Mouse (Mus musculus) cortical plate, adult 2 months (tissue): ENCODE data around the gene Zfp143. TPM values are rescaled to one million over a fixed set of nuclear protein-coding genes. Genes with fewer than 3 reads are reported as not detected.
A peak's percentile ranks its signal among the peaks of the same experiment; 100 is the strongest.
"Not testable (repeated sequence)": the region's sequence is repeated elsewhere in the genome, so short reads cannot be mapped to it uniquely, and the experiment has no call there.

Source experiments
- H3K27ac ChIP-seq: fragments of 200-500 bp; 2 replicates; pipeline ENCODE4 v1.5.1; 2012; ENCODE audit warnings: low read length, control low read depth, inconsistent platforms; ENCODE audit not compliant: insufficient read depth
- H3K4me1 ChIP-seq: fragments of 200-500 bp; 2 replicates; pipeline ENCODE4 v1.6.1; 2011; ENCODE audit warnings: low read length; ENCODE audit not compliant: control insufficient read depth, insufficient read depth
- H3K4me3 ChIP-seq: fragments of 200-500 bp; 2 replicates; pipeline ENCODE4 v1.5.1; 2011; ENCODE audit warnings: mild to moderate bottlenecking, low read length, control low read depth; ENCODE audit not compliant: insufficient read depth
- CTCF ChIP-seq: fragments of 200-500 bp; IDR thresholded peaks from 2 replicates; pipeline ENCODE4 v1.5.1; 2011; ENCODE audit warnings: mild to moderate bottlenecking, control low read depth, low read length; ENCODE audit not compliant: insufficient read depth; ENCODE audit errors: extremely low read depth
- POLR2A ChIP-seq: fragments of 200-500 bp; IDR thresholded peaks from 2 replicates; pipeline ENCODE4 v1.6.1; 2011; ENCODE audit warnings: mild to moderate bottlenecking, low read length, control low read depth; ENCODE audit not compliant: insufficient read depth; ENCODE audit errors: extremely low read depth
- polyA plus RNA-seq: library from polyadenylated mRNA; depleted of rRNA; stranded (reverse); fragments of >200 nt; gene quantifications from 2 replicates; pipeline ENCODE4 v1.2.3, GENCODE M21; 2012; rRNA removed

Zfp143 gene
- 10.1 and 12.9 TPM in 2 replicates for polyA plus RNA-seq

DNA sequence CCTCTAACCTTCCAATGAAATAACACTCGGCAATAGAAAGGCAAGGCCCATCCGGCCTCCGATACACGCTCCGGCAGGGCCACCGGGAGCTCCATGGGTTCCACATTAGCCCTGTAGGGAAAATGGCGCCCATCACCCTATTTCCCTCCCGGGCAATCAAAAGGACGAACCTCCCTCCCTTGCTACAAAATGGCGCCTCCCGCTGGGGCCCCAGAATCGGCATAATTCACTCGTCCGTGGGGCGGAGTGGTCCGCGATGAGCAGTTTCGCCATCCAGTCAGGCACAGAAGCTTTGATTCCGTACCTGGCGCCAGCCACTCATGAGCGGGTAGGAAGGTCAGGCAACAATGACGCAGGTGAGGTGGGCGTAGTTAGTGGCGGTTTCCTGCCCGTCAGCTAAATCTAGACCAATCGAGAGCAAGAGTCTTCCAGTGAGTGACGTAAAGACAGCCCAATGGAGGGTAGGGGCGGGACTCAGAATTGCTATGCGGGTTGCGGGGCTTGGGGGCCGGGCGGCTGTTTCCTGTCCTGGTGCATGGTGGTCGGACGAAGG is at the start of gene Zfp143:
Gene Zfp143 (plus strand): TSS at position 19 of the 553 bp plus-strand sequence.
- TF ChIP-seq POLR2A (peak; percentile 89), CTCF (no peak)
- Histone ChIP-seq H3K4me1 (no peaks in the 10 kb centered on the region), H3K4me3 (peak within 1 kb of the TSS; percentile 99), H3K27ac (peak within 1 kb of the TSS; percentile 99)

DNA sequence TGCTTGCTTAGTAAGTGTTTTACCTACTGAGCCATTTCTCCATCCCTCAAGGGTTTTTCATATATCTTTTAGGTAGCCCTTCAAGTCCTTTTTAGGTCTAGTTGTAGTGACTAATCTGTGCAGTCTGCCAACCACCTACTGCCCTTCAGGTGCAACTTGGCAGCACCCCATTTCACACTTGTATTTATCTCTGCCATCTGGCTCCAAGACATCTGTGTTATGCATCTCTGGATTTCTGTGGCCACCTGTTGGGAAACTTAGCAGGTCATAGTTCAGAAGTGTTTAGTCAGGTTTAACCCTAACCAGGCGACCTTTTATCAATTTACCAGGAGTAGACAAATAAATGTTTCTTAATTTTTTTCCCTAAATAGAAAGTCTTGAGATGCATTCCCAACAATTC is 49.6 kb upstream of the Zfp143 start:
- TF ChIP-seq POLR2A, result no peak
- TF ChIP-seq CTCF, result no peak
- H3K4me1 ChIP-seq, result no peaks in the 10 kb centered on the region
- H3K27ac ChIP-seq, result no peak overlapping the region

DNA sequence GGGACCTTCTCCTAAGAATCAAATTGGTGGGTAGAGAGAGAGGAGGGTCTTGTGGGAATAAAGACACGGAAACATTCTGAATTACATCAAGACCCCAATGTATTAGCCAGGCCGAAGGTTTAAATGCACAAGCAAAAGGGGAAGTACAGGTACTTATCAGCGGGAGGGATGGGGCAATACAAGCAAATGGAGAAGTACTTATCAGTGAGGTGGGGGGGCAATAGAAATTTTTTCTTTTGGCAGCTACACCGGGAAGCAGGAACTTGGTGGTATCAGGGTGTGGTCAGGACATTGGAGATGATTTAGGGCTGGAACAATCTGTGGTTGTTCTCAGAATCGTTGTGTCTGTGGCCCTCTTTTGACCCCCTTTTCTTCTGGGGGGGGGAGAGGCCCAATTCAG is 46.7 kb upstream of the Zfp143 start:
- H3K4me1 ChIP-seq, result no peaks in the 10 kb centered on the region
- no peak overlapping the region for H3K4me3 ChIP-seq
- H3K27ac ChIP-seq, result no peak overlapping the region
- TF ChIP-seq POLR2A, result no peak
- no peak for TF ChIP-seq CTCF

More for the DNA sequence above, 49.6 kb upstream of the Zfp143 start:
- H3K4me3 ChIP-seq, result no peak overlapping the region

DNA sequence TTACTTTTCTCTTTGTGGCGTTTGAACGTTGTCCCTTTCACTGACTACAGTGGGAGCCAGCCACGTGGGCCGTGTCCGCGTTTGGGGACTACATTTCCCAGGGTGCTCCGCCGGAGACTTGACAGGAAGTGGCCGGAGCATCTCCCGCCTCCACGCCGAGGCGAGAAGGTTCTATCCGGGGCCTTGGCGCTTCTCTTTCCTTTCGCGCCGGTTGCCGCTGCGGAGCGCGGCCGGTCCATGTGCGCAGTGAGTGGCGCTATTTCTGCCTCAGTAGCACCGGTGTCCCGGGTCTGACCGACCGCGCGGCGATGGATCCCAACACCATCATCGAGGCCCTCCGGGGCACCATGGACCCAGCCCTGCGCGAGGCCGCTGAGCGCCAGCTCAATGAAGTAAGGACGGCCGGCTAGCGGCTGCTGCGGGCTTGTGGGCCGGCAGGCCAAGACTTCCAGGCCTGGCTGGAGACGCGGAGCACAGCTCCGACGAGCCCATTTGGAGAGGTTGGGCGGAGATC is 42.8 kb upstream of the Zfp143 start, which contains the start of gene Ipo7:
Gene Ipo7 (plus strand): TSS at position 158 of the 514 bp plus-strand sequence.
- no peak for TF ChIP-seq CTCF
- TF ChIP-seq POLR2A, result peak; percentile 94

DNA sequence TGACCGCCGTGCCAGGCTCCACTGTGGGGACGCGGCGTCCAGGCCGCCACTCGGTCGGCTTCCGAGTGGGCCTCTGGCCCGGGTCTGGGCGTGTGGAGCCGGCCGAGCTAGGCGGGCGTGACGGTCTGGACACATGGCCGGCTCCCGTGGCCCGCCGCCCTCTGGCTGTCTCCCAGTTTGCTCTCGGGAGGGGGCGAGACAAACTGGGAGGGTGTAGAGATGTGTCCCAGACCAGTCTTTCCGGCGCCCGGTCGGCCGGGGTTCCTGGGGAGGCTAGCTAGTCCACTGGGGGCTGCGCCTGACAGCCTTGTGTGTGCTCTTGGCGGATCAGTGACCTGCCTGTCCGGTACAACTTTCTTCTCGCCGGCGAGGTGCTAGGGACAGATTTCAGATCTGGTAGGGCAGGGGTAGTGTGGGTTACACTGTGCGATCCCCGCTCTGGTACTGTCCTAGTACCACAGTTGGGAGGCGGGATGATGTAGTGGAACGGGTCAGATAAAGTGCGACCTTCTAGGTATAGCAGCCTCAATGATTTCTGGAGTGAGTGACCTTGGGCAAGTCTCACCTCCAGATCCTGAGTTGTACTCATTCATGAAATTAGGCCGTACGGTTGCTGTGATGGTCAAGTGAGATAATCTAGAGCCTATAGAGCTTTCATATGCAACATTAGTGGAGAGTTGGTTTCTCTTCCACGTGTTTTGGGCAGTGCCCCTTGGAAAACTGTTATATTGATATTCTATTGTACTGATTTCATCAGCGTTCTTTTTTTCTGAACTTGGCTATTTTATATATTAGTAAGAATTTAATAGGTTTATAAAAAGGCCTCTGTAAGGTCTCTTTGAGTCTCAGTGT is 42.2 kb upstream of the Zfp143 start:
- Histone ChIP-seq H3K4me3 (peak overlapping the region; percentile 82), H3K4me1 (no peaks in the 10 kb centered on the region)
- TF ChIP-seq CTCF (no peak), POLR2A (no peak)

More for the DNA sequence above, 42.8 kb upstream of the Zfp143 start, which contains the start of gene Ipo7:
- Histone ChIP-seq H3K4me3 (peak within 1 kb of the TSS; percentile 82), H3K4me1 (no peaks in the 10 kb centered on the region), H3K27ac (0 out of 2 replicates have a peak within 1 kb of the TSS, but pooled peaks have one; percentile 41)

DNA sequence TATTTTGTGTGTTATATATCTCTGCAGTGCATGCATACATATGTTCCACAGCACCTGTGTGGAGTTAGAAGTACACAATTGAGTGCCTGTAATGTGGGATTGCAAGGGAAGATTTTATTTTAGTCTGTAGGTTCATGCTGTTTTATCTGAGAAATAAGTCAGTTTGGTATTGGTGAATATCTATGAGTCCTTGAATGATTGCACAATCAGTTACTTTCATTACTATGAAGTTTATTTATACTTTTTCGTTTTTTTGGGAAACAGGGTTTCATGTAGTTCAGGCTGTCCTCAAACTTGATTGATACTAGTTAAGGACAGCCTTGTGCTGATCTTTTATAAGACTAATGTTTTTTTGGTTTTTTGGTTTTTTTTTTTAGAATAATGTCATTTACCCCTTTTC is 37.5 kb upstream of the Zfp143 start:
- no peak overlapping the region for H3K4me3 ChIP-seq
- H3K27ac ChIP-seq, result no peak overlapping the region
- no peaks in the 10 kb centered on the region for H3K4me1 ChIP-seq
- TF ChIP-seq CTCF (no peak), POLR2A (no peak)

More for the DNA sequence above, 42.2 kb upstream of the Zfp143 start:
- 0 out of 2 replicates have a peak overlapping the region, but pooled peaks have one; percentile 41 for H3K27ac ChIP-seq

DNA sequence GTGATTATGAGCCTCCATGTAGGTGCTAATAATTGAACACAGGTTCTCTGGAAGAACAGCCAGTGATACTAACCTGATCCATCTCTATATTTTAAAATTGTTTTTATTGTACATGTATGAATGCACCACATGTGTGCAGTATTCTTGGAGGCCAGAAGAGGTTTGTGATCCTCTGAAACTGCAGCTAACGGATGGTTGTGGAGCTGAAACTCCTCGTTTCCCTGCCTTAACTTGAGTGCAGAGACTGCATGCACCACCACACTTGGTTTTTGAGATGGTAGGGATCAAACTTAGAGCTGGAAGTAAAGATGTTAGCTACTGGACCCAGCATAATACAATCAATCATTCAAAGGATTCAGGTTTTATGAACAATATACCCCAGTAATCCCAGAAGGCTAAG is 34.4 kb upstream of the Zfp143 start:
- no peak for TF ChIP-seq POLR2A
- TF ChIP-seq CTCF, result no peak
- H3K4me3 ChIP-seq, result no peak overlapping the region
- H3K27ac ChIP-seq, result no peak overlapping the region
- no peaks in the 10 kb centered on the region for H3K4me1 ChIP-seq

DNA sequence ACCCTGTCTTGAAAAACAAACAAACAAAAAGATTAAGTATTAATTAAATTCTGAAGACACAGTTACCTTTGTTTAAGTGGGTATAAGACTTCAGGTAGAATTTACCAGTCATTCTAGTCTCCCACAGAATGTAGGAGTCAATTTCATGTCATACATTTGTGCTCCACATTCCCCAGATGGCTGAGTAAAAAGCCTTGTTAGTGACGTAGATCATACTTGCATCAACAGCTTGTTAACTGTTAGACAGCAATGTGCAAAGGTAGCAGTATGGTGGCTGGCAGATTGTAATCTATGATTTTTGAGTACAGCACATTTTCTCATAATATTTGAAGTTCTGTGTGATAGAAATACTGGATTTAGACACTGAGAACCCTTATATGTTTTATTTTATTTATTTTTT is 32.2 kb upstream of the Zfp143 start:
- Histone ChIP-seq H3K4me1 (no peaks in the 10 kb centered on the region), H3K27ac (no peak overlapping the region), H3K4me3 (no peak overlapping the region)
- no peak for TF ChIP-seq POLR2A
- no peak for TF ChIP-seq CTCF

DNA sequence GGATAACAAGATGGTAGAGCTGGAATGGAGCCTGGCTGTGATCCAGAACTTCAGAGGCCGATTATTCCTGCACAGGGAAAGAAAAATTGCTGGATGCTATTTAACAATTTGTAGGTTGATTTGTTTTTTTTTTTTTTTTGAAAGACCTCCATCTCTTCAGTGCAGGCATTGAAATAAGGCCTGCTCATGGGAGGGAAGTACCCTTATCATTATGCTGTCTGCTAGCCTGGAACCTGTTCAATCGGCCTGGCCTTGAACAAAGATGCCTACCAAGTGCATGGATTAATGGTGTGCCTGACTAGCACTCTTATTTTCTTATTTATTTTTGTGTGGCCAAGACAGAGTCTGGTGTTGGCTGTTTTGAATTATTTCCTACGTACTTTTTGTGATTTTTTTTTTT is 30.7 kb upstream of the Zfp143 start:
- Histone ChIP-seq H3K4me1 (no peaks in the 10 kb centered on the region), H3K4me3 (no peak overlapping the region), H3K27ac (no peak overlapping the region)
- no peak for TF ChIP-seq CTCF

DNA sequence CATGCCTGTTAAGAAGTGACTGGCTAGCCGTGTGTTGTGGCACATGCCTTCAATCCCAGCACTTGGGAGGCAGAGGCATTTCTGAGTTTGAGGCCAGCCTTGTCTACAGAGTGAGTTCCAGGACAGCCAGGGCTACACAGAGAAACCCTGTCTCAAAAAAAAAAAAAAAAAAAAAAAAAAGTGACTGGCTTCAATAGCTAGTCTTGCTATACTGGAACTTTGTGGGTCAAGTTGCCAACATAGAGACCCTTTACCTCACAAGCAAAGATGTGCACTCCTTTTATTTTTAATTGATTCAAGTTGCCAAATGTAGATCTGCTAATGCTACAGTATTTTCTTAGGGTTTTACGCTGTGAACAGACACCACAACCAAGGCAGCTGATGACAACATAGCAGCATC is 3.3 kb upstream of the Zfp143 start:
- not testable (repeated sequence) for H3K4me3 ChIP-seq, H3K4me1 ChIP-seq, H3K27ac ChIP-seq
